Mouse (Mus musculus) retina, postnatal 7 days (tissue): ENCODE measurements around the gene Kmt2d.
A peak's percentile ranks its signal among the peaks of the same experiment; 100 is the strongest.

ENCODE experiments used
- DNase-seq: peaks from one replicate; pipeline ENCODE4 v3.0.0-alpha.2; 2012; ENCODE audit warnings: low read depth, low spot score

Kmt2d gene

DNA sequence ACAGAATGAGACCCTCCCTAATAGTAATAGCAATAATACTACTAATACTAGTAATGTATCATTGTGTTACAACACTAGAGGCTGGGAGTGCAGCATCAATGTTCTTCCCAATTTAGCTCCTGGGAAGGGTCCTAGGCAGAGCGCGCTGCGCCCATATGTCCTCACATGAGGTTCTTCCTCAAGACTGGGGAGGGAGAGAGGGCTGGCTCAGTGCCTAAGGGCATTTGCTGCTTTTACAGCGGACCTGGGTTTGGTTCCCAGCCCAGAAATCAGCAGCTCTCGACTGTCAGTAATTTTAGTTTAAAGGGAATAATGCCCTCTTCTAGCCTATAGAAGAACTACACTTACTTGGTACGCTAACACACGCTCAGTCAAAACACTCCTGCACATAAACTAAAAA is 16.5 kb upstream of the Kmt2d start:
- DNase-seq, result no peak

DNA sequence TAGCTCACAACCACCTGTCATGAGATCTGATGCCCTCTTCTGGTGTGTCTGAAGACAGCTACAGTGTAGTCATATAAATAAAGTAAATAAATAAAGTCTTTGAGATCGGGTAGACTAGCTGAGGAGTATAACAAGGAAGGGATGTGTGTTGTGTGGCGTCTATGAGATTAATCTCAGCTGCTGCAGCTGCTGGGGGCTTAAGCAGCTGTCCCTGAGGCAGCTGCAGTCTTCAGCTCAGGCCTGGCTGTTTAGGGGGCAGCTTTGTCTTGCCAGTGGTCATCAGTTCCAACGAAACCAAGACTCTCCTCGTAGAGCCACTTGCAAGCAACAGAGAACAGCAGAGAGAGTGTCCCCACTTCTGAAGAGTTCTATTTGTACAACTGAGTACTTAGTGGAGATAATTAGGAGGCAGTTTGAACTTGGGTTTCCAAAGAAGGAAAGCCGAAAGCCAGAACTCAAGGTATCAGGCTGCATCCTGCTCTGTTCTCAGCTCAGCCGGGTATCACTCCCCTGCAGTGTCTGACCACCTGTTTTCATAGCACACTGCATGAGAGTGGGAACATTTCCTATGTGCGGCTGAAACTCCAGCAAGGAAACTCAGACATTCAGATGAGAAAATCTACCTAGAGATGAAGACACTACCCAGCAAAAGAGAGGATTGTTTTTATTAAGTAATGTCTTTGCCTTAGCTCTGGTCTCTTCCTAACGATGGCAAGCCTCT is 15.8 kb upstream of the Kmt2d start:
- DNase-seq, result no peak

DNA sequence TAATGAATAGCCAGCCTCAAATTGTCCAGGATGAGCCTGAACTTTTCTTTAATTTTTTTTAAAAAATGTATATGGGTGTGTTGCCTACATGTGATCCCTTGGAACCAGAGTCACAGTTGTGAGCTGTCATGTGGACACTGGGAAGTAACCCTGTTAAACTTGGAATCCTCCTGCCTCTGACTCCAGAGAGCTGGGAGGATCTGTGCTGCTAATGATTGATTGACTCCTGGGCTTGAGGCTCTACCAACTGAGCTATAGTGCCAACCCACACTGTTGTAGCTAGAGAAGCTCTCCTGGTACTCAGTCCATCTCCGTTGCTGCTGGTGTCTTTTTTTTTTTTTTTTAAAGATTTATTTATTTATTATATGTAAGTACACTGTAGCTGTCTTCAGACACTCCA is 13.1 kb upstream of the Kmt2d start:
- no peak for DNase-seq

DNA sequence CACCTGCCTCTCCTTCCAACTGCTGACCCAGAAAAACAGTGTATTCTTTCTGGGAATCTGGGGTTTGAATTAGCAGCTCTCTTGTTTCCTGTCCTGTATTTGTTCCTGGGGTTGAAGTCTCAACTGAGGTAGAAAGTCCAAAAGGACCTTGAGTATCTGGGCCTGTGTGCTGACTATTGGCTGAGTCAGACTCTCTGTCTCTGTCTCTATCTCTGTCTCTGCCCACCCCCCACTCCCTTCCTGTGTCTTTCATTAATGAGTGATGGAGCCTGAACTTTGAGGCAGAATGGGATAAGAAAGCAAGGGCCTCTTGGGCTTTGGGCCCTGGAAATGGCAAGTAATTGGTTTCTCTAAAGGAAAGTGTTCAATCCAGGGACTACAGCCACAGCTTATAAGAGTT is 12.7 kb upstream of the Kmt2d start:
- DNase-seq, result no peak

DNA sequence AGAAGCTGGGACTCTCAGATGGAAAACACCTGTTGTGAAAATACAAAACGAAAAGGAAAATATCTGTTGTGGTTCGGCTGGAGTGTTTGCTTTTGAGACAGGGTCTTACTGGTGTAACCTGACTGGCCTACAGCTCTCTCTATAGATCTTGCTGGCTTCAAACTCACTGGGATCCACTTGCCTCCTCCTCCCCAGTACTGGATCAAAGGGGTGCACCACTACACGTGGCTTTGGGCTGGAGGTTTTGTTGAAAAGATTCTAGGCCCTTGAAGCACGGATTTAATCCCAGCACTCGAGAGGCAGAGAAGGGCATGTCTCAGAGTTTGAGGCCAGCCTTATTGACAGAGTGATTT is 10.6 kb upstream of the Kmt2d start:
- no peak for DNase-seq

DNA sequence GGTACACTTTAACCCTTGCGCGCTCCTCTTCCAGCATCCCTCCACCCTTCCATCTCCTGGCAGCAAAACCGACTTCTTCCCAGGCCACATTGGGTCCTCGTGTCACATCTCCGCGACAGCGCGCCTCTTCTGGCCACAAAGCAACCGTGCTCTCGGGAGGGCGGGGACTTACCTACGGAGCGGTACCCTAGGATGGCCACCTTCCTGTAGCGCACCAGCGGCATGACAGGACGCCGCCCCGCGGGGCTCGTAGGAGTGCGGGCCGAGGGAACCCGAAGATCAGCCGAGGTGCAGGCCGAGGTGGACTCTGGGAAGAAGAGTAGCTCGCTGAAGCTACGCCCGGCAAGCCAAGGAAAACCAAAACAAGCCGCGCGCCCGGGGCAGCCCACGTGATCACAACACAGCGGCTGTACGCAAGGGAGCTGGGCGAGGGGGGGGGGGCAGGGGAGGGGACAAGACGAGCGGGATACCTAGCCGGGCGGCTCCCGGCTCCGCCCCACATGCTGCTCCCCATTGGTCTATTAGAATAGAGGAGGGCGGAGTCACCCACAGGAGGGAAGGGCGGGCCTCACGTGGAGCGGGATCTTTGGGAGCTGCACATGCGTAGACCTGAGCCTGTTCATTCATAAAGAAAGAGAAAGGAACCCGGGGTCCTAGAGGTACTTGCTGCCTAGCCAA is 10.1 kb upstream of the Kmt2d start:
- peak; percentile 91 for DNase-seq

DNA sequence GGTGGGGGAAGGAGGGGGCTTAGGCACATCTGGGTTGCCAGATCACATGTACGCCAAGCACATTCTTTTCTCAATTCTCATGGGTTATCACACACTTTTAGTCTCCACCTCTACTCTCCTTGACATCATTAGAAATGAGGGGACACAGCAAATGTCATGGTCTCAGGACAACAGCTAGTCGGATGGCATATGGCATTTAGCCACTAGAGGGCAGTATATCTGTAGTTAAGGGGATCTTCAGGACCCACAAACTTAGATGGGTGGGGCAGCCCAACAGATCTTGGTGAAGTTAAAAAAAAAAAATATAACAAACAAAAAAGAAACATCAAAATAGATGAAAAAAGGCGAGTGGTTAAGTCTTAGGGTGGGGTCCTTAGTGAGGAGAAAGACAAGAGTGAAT is 6.3 kb upstream of the Kmt2d start:
- peak; percentile 64 for DNase-seq

DNA sequence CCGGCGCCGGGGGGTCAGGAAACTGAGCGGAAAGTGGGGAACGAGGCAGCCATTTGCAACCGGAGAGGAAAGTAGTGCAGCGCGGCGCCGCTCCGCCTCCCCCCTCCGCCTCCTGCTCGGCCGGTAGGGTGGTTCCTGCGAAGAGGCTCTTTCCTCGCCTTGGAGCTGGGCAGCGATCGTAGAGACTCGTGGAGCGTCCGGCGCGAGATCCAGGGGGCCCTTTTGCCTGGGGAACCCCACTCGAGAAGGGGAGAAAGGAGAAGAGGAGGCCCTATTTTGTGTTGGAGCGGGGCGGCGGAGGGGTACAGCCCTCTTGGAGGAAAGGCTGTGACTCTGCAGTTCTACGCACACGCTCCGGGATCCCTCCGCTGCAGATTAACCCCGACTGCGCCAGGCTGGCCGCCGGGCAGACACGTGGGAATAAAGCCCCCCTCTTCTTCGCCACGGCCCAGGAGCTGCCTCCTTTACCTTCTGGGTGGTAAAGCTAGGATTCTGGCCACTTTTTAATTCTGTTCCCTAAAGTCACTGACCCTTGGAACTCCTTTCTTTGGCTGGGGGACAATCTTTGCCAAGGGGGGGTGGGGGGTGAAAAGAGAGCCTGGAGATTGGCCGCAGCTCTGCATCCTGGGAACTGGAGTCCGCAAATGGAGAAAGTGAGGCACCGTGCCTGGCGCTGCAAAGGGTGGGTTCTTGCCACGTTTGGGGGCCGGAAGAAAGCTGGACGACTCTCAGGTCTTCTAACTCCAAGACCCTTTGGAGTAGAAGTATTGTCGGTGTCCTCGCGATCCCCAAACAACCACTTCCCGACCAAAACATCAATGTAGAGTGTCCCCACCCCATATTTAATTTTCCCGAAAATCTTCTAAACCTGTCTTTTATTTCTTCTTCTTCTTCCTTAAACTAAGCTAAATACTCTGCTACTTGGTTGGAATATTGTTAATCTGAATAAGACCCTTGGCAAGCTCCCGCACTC is 1.2 kb upstream of the Kmt2d start:
- peak; percentile 91 for DNase-seq

DNA sequence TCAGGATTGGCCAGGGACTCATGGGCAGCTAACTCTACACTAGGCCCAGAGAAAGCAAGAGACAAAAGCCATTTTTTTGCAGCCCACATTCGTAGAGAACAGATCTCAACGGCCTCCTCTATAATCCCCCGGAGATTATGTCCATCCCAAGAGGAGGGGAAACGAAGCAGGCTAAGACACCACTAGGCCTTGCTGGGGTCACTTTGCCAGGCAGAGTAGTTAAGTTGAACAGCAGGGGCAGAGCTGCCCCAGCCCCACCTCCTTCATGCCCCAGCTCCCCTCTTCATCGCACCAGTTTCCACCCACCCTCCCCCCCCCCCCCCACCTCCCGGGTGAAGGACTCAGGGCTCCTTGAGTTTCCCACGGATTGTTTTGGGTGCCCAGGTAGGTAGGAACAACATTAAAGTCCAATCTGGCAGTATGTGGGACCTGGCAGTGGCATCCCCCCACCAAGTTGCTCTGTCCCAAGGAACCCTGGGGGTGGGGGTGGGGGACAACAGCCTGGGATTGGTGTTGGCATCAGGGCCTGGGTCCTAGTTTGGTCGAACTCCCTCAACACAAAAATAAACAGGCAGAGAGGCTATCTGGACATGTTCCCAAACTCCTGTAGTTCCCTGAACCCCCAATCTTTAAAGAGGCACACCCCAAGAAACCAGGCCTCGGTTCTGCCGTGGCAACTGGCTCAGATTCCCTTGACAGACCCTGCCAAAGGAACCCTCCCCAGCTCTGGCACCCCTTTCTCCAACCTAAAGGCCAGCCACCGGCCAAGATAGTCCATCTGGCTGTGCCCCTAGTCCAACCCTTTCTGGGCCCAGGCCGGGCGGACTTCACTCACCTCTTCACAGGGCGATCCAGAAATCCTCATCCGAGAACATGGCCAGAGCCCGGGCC is 580 bp downstream of the Kmt2d start:
- no peak for DNase-seq

DNA sequence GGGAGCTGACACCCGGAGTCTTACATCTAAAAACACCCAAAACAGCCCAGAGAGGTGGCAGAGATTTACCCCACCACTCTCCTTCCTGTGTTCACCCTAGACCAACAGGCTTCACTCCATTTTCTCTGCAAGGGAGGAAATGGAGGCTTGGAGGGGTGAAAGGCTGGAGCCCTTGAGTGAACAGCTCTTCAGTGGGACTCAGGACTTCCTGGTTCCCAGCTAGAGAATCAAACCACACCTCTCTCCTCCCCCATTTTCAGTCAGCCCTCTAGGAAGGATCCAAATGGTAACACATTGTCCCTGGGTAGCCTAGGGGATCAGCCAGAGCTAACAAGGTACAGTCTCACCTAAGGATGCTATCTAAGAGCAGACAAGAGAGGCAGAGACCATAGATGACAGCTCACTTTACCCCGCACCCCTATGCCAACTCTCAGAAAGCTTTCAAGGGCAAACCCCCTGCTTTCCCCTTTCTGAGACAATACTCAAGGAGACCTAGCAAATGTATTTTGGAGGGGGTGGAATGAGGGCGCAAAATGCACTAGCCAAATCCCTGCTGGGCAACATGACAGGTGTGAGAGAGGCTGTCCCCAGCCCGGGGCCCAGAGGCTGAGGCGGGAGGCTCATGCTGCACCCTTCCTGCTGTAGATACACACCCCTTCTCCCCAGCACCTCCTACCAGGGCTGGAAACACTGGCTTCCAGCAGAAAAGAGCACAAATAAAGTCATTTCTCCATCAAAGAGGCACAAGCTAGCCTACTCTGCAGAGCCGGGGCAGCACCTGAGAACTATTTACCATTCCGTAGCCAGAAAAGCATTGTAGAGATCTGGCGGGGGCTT is 1.4 kb downstream of the Kmt2d start:
- no peak for DNase-seq

DNA sequence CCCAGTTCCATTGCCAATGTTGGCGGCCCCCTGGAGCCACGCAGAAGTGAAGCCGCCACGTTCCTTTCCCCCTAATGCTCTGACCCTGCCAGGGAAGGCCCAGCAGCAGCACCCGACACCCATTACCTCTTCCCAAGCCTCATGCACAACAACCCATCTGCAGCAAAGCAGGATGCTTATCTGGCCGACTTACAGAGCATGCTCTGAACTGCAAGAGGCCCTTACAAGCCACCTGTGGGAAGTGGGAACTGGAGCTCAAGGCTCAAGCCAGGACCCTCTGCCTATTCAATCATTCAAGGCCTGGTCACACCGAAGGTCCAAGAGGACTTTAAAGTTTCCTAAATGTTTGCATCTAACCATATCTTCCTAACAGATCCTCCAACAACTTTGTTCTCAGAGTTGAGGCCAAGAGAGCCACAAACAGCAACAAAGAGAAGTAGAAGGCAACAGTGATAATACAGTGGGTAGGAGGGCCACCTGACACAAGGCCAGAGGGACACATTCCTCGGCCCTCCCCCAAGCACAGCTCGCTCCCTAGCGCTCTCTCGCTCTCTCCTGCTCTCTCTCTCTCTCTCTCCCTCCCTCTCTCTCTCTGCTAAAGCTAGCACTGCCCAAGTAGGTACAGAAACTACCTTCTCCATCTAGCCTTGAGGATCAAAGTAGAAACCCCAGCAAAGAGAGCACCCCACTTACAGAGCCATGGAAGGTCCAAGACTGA is 2.5 kb downstream of the Kmt2d start:
- DNase-seq, result no peak

DNA sequence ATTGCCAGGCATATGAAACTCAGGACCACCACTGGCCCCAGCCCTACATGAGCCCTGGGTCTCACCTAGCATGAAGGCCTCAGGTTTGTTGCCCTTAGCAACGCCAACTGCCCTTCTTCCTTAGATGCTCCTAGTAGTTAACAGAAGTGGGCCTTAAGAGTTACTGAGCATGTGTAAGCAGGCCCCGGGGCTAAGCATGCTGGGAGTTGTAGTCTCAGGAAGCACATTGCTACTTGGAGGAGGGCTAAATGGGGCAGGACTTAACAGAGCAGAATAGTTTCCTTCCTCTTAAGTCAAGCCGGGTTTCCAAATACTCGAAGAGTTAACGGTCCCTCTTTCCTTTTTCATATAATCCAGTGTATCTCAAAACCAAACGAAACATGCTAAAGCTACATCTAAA is 3.7 kb downstream of the Kmt2d start:
- DNase-seq, result no peak

DNA sequence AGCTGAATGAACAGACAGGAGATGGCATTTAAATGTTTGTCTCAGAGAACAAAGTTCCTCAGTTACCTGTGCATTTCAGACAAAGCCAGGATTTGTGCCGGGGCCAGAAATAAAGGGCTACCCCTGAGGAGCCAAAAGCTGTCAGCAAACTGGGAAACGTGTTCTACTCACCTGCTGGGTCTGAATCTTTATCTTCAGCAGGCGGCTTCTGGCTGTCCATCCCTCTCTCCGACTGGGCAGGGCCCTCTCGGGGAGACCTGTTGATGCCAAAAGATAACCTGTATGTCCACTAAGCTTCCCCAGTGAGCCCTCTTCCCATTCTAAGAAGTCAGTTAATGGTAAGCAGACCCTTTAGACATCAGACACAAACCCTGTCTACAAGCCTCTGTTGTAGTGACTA is 4.5 kb downstream of the Kmt2d start:
- DNase-seq, result no peak

DNA sequence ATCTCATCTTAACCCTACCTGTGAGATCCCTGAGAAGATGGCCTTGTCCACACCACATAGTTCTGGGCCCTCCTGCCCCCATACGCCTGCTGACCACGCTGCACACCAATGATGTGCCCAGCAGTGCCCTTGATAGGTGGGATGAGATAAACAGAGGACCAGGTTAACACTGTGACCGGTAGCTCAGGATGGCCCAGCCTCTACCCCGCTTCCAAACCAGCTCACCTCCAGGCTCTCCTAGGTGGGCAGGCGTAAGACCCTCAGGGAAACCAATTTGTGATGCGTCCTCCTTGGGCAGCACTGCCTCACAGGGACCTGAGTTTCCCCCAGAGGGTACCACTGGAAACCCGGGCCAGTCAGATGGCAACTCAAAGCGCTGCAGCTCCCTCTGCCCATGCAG is 5.2 kb downstream of the Kmt2d start:
- no peak for DNase-seq

DNA sequence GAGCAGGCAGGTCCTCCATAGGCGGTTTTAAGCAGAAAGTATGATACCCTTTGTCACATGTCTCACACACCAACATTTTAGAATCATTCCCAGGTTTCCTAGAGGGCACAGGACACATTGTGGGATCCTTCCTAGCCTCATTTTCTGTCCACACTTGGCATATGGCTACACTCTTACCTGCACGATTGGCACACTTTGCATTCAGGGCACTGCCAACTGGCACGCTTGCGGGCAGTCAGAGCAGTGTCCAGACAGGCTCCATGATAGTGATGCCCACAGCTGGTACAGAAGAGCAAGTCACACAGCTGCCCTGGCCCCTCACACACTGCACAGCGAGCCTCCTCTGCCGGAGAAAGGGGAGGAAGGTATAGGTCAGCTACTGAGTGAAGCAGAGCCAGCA is 6.1 kb downstream of the Kmt2d start:
- DNase-seq, result no peak

DNA sequence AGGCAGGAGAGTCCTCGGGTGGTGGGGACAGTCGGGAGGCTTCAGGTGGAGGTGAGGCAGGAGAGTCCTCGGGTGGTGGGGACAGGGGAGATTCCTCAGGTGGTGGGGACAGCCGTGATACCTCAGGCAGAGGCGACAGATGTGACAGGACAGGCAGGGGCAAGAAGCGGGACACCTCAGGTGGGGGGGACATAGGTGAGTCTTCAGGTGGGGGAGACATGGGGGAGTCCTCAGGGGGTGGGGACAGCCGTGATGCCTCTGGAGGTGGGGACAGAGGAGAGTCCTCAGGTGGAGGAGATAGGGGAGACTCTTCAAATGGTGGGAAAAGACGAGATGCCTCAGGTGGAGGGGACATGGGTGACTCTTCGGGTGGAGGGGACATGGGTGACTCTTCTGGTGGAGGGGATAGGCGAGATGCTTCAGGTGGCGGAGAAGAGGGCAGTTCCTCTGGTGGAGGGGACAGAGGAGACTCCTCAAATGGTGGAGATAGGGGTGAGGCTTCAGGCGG is 7.5 kb downstream of the Kmt2d start:
- DNase-seq, result no peak

DNA sequence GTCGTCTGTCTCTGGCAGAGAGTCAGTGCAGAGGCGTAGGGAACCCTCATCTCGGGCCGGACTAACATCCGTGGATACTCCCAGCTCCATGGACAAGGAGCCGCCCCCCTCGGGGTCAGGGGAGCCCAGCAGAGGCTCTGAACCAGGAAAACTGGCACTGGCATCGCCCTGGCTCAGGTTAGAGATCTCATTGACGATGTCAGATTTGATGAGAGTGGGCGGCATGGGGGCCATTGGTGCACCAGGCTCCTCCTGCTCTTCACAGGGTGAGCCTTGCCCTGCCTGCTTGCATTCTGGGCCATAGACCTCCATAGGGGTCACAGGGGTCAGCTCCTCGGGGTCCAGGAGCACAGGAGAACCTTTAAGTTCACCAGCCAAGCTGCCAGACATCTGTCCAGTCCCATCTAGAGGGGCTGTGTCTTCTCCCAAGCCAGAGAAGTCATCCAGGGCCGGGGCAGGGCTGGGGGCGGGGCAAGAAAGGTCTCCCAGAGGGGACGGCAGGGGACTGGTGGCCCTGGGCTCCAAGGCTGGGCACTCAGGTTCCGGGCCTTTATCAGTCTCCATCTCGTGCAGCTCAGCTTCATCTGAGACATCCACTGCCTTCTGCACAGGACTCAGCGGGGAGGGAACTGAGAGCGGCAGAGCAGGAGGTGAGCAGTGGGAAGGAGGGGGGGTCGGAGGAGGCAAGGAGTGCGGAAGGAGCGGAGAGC is 9.1 kb downstream of the Kmt2d start:
- DNase-seq, result no peak

DNA sequence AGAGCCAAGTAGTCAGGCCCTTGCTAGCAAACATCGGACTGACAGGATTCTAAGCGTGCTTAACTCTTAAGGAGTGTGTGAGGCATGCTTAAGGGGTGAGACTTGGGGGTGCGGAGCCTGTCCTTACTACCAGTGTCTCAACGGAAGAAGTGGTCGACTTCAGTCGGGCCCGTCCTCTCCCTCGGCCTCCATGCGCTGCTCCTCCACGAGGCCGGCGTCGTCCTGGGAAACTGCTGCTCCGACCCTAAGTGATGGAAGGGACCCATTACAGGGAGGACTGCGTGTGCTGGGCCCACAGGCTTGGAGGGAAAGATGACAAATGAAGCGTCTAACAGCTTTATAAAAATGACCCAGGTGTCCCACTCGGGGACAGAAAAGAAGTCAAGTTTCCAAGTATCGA is 10.1 kb downstream of the Kmt2d start:
- DNase-seq, result no peak
